Mouse (Mus musculus) kidney, postnatal 36 days (tissue): ENCODE measurements around the gene Twf2.

Experiments used
- DNase-seq, 2 experiments: peaks; one replicate each; pipeline ENCODE4 v3.0.0; 2021 to 2022; ENCODE audit warnings: mixed read lengths in 2 of 2

Gene Twf2

GRCm38 (mm10) chr9:106179454-106179853 lies 23.5 kb upstream of the Twf2 start:
- DNase-seq, result no peak

DNA sequence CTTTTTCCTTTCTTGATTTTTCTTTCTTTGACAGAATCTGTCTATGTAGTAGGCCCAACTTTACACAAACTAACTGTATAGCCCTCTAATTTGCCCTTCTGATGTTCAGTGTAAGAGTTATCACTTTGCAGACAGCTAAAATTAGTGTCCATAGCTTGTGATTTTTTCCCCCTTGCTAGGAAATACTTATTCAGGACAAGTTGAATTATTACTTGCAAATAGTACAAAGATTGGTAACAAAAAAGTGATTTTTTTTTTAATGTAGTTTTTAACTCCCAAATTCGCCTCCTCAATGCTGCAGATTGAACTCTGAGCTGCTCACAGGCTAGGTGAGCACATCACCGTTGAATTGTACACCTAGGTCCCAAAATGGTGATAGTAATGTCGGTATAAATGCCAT lies 22.9 kb upstream of the Twf2 start:
- DNase-seq, result no peak

DNA sequence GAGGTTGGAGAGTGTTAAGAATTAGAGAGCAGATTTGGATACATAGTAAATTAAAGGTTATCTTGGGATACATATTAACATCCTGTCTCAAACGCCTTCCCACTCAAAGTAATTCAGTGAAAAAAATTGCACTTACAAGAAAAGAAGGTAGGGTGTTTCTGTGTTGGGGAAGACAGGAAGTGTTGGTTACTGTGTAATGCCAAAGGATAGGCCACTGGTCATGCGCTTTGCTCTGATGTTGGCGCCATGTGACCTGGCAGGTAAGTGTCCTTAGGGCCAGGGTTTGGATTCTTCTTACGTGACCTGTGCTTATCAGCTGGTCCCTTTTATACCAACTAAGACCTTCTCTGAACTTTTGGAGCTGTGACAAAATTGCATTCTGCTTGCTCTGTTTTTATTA lies 20.8 kb upstream of the Twf2 start:
- peak in 1 of 2 experiments; percentile 36 for DNase-seq

DNA sequence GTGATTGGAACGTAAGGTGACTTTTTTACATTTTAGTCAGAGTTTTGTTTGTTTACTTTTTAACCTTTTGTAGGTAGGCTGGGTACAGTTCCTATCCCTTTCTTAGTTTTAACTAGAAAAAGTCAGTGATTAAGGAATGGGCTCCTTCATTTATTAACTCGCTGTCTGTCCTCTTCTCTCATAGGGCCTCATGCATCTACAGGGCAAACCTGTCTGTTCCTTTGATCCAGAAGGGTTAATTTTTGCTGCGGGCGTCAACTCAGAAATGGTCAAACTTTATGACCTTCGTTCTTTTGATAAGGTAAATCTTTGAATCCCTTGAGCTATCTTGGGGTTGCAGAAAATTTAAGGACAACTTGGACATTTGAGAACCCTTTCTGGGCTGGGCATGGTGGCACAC lies 18.9 kb upstream of the Twf2 start:
- no peak for DNase-seq

DNA sequence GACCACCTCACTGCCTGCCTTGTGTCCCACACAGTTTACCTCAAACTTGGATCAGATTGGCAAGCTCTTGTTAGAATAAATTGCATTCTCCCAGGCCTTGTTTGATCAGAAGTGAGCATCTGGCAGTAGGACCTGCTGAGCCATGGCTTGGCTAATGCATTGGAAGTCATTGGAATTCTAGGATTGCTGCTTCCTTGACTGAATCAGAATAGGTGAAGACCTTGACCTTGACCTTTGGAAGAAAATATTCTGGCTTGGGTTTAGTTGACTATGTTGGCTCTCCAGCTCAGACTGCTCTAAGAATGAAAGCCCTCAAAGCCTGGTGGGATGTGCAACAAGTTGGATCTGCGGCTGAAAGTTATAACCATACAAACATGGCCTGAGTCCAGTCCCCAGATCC lies 11.6 kb upstream of the Twf2 start:
- no peak for DNase-seq

DNA sequence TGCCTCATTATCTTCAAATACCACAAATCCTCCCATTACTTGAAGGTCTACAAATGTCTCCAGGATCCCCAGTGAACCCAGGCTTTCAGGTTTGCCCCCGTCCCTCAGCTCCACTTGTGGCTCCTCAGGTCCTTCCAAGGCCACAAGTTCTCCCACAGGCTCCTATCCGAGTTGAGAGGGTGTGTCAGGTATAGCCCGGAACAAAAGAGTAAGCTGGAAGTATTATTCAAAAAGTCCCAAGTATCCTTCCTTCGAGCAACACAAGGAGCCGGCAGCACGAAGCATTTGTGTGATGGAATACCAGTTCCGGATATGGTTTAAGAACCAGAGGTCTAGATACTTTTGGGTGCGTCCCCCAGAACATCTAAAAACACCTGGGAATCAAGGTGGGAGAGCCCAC lies 10.9 kb upstream of the Twf2 start:
- no peak for DNase-seq

GRCm38 (mm10) chr9:106192998-106193397 lies 9.9 kb upstream of the Twf2 start:
- DNase-seq, result no peak

- no peak for DNase-seq
These were observed 8.7 kb upstream of the Twf2 start for GRCm38 (mm10) chr9:106193930-106194807.

DNA sequence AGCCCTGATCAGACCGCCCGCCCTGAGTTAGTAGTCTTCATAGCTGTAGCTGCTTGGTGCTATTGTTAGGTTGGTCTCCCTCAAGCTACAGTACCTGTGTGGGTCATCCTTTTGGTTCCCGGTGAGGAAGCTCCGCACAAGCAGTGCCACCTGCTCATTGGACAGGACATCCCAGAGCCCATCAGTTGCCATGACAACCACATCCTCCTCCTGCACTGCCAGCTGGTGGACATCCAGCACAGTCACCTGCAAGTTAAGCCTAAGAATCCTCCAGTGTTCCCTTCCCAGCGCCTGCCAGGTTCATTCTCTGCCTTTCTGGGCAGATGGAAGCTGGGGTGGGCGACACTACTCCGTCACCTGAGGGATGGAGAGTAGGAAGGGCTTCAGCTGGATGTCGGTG lies 7.2 kb upstream of the Twf2 start:
- no peak for DNase-seq

DNA sequence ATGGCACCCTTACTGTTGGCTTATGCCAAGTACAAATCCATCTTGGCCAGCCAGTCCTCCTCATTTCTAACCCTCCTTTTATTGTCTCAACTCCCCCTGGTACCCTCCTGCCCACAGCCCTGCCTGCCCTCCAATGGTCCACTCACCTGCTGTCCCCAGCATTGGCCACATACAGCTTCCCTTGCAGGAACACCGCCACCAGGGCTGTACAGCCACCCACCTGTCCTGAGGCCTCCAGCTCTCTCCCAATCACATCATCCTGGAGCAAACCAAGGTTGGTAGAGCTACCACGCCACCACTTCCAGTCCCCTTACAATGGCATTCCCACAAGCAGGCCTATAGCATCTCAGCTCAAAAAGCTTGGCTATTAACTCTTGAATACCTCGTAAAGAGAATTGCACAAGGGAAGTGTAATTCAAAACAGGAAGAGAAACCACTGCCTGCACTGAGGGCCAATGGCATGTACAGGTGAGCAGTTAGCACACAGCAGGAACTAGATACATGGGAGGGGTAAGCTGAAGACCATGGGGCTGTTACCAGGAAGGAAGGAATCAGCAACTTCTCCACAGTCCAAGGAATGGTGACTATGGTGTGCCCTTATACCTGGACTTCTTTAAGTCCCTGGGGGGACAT lies 5.7 kb upstream of the Twf2 start:
- no peak for DNase-seq

- no peak for DNase-seq
These were observed 5.2 kb upstream of the Twf2 start for GRCm38 (mm10) chr9:106197732-106198131.

DNA sequence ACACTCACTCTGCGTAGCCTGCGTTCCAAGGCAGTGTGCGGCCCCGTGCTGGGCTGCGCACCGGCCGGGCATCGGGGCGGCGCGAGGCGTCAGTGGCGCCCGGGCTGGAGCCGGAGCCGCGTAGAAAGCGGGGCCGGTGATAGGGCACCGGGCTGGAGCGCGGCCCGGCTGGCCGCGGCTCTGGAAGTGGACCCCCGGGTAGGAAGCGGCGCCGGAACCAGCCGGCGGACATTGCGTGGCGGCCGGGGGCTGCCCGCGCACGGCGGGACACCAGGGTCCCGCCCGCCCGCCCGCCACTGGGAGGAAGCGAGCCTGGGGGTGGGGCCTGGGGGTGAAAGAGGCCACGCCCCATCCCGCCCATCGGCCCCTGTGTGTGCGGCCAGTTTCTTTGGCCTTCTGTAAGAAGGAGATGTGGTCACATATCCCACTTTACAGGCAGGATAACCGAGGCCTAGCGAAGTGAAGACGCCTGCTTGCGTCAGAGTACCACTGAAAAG lies 3.9 kb upstream of the Twf2 start:
- peak; percentile 85 to 93 for DNase-seq

GRCm38 (mm10) chr9:106199535-106200272 lies 3.2 kb upstream of the Twf2 start, which contains the start of gene Ppm1m:
TSS of gene Ppm1m (minus strand) at chr9:106199746.
- DNase-seq, result no peak

DNA sequence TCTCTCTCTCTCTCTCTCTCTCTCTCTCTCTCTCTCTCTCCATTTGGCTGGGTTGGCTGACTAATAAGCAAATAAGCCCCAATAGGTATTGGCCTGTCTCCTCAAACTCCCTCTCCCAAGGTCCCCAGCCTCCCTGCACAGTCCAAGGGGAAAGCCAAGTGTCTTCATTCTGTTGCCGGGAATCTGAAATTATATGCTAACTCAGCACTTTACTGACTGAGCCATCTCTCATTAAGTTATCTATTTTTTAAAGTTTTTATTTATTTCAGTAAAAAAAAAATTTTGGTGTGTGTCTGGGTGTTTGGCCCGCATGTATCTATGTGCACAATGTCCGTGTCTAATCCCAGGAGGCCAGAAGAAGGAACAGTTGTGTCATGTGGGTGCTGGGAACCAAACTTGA lies 1.0 kb upstream of the Twf2 start:
- no peak for DNase-seq

DNA sequence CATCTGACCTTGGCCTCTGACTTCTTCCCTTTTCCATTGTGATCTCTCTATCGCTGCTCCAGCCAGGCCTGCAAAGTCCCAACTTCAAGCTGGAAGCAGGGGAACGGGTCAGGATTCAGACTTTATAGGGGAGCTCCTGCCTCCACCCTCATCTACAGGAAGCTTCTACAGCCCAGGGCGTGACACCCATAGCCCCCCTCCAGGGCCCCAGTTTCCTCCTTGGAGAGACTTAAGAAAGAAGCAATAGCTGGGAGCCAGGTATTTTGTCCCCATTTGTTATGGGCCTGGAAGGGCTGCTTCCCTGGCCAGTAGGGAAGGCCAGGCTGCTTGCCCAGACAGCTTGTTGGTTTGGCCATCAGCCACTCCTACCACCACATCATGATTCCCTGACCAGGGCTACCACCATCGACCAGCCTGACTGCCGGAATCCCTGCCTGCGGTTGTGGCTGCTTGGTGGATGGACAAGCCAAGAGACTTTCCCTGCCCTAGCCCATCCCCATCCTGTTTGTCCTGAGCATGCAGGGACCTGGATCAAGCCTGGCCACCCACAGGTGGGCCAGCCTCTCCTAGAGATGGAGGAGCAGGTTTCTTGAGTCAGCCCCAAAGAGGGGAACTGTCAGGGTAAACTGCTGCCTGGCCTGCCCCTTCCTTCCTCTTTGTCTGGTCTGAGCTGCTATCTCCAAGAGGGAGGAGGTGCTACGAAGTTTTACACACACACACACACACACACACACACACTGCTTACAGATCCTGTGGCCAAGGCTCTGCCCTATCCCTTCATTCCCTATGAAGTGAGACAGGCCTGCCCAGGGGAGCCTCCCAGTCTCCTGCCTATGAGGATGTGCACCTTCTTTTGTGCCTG lies 1.3 kb downstream of the Twf2 start:
- no peak for DNase-seq

GRCm38 (mm10) chr9:106205713-106206290 lies 2.9 kb downstream of the Twf2 start:
- no peak for DNase-seq

GRCm38 (mm10) chr9:106206515-106206914 lies 3.6 kb downstream of the Twf2 start:
- no peak for DNase-seq

GRCm38 (mm10) chr9:106208181-106208580 lies 5.3 kb downstream of the Twf2 start:
- DNase-seq, result no peak

GRCm38 (mm10) chr9:106209954-106210353 lies 7.0 kb downstream of the Twf2 start:
- no peak for DNase-seq

GRCm38 (mm10) chr9:106210853-106211609 lies 8.1 kb downstream of the Twf2 start:
- DNase-seq, result no peak
